Mouse (Mus musculus) forebrain, embryonic 16.5 days (tissue): ENCODE results near the gene A4galt. TPM values are rescaled to one million over a fixed set of nuclear protein-coding genes. Genes with fewer than 3 reads are reported as not detected.

ENCODE experiments used
- ATAC-seq: fragments of 200-750 bp; cut with Nextera tagmentation; 2 replicates; pipeline ENCODE4 v1.8.0; 2017; ENCODE audit warnings: mild to moderate bottlenecking, moderate library complexity
- H3K27ac ChIP-seq: fragments of 300-500 bp; sonication (generic); 2 replicates; pipeline ENCODE4 v1.5.1; 2014; ENCODE audit warnings: low read length, control low read depth
- H3K27me3 ChIP-seq: fragments of 300-500 bp; sonication (generic); replicated peaks from 2 replicates; pipeline ENCODE4 v1.6.1; 2014; ENCODE audit warnings: low read length; ENCODE audit not compliant: control insufficient read depth, insufficient read depth
- H3K36me3 ChIP-seq: fragments of 300-500 bp; sonication (generic); 2 replicates; pipeline ENCODE4 v1.6.1; 2014; ENCODE audit not compliant: control insufficient read depth, insufficient read depth
- H3K4me1 ChIP-seq: fragments of 300-500 bp; sonication (generic); replicated peaks from 2 replicates; pipeline ENCODE4 v1.6.1; 2014; ENCODE audit warnings: low read length; ENCODE audit not compliant: control insufficient read depth, insufficient read depth
- H3K4me2 ChIP-seq: fragments of 300-500 bp; sonication (generic); 2 replicates; pipeline ENCODE4 v1.6.1; 2014; ENCODE audit warnings: mild to moderate bottlenecking, low read length, control low read depth
- H3K4me3 ChIP-seq: fragments of 300-500 bp; sonication (generic); replicated peaks from 2 replicates; pipeline ENCODE4 v1.5.1; 2014; ENCODE audit warnings: mild to moderate bottlenecking, low read length, control low read depth
- H3K9ac ChIP-seq: fragments of 300-500 bp; sonication (generic); replicated peaks from 2 replicates; pipeline ENCODE4 v1.6.1; 2014; ENCODE audit warnings: low read depth, low read length, control low read depth
- H3K9me3 ChIP-seq: fragments of 300-500 bp; sonication (generic); 2 replicates; pipeline ENCODE4 v1.6.1; 2016; ENCODE audit warnings: low read length; ENCODE audit not compliant: control insufficient read depth
- WGBS: fragments of 180-500 bp; shearing (Covaris S2); extraction: QIAGEN DNeasy Blood & Tissue Kit; methylation state at CpG from one replicate; pipeline ENCODE4 v1.1.7; 2014; 5-methylcytosine and 5-hydroxymethylcytosine counted together
- polyA plus RNA-seq: library from polyadenylated mRNA; unstranded; fragments of >200 nt; fragmentation: Nextera tagmentation; extraction: Ambion mirVana; gene quantifications from 2 replicates; pipeline ENCODE4 v1.2.1, GENCODE M21; 2015

A4galt gene
- polyA plus RNA-seq, 1 experiment from 2014 or later, result 2.4 TPM

DNA sequence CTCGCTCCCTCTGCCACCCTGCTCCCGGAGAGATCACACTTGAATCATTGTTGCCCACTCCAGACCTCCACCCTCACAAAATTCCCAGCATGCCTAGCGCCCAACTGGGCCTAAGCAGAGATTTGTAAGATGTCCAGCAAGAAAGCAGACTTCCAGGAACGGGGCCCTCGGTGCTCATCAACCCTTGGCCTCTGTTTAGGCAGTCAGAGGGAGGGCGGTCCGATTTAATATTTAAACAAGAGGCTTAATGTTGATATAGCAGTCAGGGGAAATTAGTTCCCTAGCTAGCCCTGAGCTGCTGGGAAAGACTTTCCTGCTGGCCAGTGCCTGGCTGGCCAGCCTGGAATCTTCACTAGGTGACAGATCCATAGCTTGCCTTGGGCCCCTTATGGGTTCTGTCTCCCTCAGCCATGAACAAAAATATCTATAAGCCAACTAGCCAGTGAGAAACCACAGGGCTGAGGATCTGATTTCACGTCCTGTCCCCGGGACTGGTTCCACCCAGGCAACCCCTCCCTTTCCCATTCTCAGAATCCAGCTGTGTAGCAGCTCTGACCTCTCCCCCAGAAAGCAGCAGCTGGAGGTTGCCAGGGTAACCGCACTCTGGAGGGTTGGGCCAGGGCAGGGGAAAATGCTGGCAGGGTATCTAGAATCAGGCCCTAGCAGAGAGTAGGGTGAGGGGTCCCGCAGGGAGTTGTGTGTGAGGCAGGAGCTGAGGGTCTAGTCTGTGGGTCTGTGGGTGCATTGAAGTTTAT, 28.2 kb downstream of the A4galt start:
- 49% methylated on average over 11 of the region's 11 CpGs for WGBS
- Histone ChIP-seq H3K27ac (no peak overlapping the region), H3K4me2 (no peak overlapping the region), H3K4me3 (no peak overlapping the region), H3K27me3 (no peaks in the 10 kb centered on the region), H3K9me3 (no peaks in the 10 kb centered on the region), H3K36me3 (no peaks in the 10 kb centered on the region), H3K4me1 (peaks cover 4% of the 10 kb centered on the region; the same call in 1 of the 2 replicates), H3K9ac (no peak overlapping the region)
- no peak for ATAC-seq

DNA sequence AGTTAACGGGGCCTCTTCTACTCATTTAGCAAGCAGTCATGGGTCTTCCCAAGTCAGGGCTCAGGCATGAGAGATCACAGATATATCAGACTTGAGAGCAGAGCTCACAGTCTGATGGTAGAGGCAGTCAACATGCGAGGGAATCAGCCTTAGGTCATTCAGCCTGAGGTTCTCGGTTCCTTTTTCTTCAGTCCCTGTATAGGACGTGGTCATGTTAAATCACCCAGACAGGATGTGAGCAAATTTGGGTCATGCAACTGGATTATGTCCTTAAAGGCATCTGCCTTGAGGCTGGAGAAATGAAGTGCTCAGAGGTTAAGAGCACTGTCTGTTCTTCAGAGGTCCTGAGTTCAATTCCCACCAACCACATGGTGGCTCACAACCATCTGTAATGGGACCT, 29.9 kb downstream of the A4galt start:
- Histone ChIP-seq H3K4me3 (no peak overlapping the region), H3K27ac (no peak overlapping the region), H3K36me3 (no peaks in the 10 kb centered on the region), H3K4me2 (no peak overlapping the region), H3K9me3 (no peaks in the 10 kb centered on the region), H3K4me1 (peaks cover 4% of the 10 kb centered on the region; the same call in 1 of the 2 replicates), H3K27me3 (no peaks in the 10 kb centered on the region), H3K9ac (no peak overlapping the region)
- no peak for ATAC-seq
- WGBS, result 87% methylated on average over 4 of the region's 4 CpGs

DNA sequence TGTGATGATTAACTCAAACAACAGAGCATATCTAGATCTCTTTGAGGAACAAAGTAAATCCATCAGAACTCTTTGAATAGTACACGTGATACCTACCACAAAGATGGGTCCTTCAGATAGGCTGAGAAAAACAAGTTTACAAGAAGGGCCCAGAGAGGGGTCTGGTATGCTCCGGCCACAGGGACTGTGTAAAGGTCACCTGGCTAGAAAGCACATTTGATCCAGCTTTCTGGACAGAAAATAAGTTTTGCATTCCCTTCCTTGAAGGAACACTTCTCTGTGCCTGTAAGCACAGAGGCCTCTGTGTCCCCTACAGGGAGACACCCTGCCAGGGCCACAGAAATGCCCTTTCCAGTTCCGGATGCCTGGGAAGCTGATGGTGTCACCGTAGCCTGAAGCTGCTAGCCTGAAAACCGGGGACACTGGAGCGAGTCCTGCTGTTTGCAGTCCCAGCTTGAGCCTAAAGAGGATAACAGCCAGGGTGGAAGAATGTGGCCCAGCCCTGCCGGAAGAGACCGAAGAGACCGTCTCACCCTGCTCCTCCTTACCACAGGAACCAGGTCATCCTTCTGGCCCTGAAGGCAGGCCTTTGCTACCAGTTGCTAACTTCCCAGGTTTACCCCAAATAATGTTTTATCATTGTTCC, 31.1 kb downstream of the A4galt start:
- H3K9me3 ChIP-seq, result no peaks in the 10 kb centered on the region
- no peak overlapping the region for H3K4me3 ChIP-seq
- H3K27ac ChIP-seq, result no peak overlapping the region
- no peak overlapping the region for H3K4me2 ChIP-seq
- WGBS, result 64% methylated on average over 9 of the region's 9 CpGs
- no peak overlapping the region for H3K9ac ChIP-seq
- peaks cover 4% of the 10 kb centered on the region; the same call in 1 of the 2 replicates for H3K4me1 ChIP-seq
- H3K27me3 ChIP-seq, result no peaks in the 10 kb centered on the region
- no peaks in the 10 kb centered on the region for H3K36me3 ChIP-seq
- ATAC-seq, result no peak

DNA sequence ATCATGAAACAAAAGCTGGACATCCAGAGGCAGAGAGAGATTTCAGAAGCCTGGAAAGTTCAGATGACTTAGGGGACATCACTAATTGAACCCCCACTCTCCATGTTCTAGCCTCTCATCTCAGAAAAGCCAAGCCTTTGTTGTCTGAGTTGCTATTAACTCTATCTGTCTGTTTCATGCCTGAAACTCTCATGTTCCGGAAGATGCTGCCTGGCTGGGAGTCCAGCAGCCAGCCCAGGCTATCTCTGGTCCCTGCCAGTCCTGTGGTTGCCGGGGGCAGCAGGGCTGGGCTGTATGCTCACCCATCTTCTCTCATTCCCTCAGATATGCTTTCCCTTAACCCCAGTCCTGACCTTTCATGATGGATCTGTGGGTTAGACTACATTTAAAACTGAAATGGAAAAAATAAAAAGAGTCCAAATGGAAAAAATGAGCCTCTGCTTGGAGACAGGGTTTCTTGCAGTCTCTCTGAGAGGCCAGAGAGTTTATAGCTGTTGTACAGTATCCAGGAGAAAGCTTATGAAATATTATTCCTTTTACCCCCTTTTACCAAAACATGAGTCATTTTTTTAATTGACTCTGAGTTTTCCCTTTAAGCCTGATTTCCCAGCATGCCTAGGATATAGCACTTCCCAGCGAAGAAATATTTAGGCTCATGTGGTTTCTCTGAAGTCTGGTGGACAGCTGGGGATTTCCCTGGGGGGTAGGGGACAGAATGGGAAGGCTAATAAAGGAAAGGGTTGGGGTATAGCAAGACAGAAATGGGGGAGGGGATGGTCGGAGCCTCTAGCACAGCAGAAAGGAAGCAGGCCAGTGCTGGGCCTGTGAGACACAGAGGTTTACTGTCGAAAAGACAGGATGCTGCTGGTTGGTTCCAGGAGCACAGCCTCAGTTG, 36.0 kb downstream of the A4galt start:
- peak overlapping the region; percentile 14; the same call in 1 of the 2 replicates for H3K27ac ChIP-seq
- no peaks in the 10 kb centered on the region for H3K9me3 ChIP-seq
- no peak overlapping the region for H3K4me3 ChIP-seq
- no peak overlapping the region for H3K4me2 ChIP-seq
- H3K9ac ChIP-seq, result no peak overlapping the region
- no peak; the same call in 1 of the 2 replicates for ATAC-seq
- 49% methylated on average over 5 of the region's 5 CpGs for WGBS
- no peaks in the 10 kb centered on the region for H3K4me1 ChIP-seq
- H3K27me3 ChIP-seq, result no peaks in the 10 kb centered on the region
- no peaks in the 10 kb centered on the region for H3K36me3 ChIP-seq

DNA sequence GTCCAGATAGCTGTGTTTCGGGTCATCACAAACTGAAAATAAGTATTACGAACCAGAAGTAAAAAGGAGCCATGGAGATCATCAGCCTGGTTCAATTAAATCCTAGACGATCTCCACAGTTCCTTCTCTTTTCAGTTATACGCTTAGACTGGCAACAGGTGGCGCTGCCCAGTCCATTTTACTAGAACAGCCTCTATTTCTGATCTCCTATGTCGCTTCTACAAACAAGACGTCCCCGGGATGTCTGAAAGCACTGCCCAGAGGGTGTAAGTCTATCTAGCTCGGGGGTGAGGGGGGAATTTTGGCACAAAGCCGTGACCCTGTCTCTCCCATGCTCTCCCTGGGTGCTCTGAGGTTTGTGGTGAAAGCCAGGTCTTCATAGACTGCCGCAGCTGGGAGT, 41.3 kb downstream of the A4galt start:
- Histone ChIP-seq H3K9me3 (no peaks in the 10 kb centered on the region), H3K4me1 (peaks cover 5% of the 10 kb centered on the region; the same call in 1 of the 2 replicates), H3K36me3 (no peaks in the 10 kb centered on the region), H3K27ac (no peak overlapping the region), H3K27me3 (0 out of 2 replicates have a peak, but pooled peaks cover 2% of the 10 kb centered on the region), H3K9ac (no peak overlapping the region), H3K4me3 (0 out of 2 replicates have a peak overlapping the region, but pooled peaks have one; percentile 5), H3K4me2 (peak overlapping the region; percentile 42)
- WGBS, result 21% methylated on average over 11 of the region's 11 CpGs
- no peak for ATAC-seq

DNA sequence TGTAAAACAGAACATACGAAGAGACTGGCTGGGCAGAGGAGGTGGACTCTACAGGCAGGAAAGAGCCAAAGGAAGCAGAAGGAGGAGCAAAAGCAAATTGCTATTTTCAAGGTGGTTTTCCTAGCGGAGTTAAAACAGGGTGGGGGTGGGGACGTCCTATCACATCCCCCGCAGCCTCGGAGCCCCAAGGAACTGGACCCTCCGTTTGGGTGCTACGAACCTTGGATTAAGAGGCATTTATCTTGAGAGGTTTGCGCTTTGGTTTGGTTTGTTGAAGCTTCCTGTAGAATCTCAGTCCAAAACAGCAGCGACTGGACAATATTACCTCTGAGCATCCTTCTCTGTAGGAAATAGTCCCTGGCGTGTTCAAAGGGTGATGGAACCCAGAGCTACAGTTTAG, 41.9 kb downstream of the A4galt start:
- 0 out of 2 replicates have a peak, but pooled peaks cover 2% of the 10 kb centered on the region for H3K27me3 ChIP-seq
- H3K9ac ChIP-seq, result no peak overlapping the region
- H3K36me3 ChIP-seq, result no peaks in the 10 kb centered on the region
- ATAC-seq, result no peak
- H3K4me1 ChIP-seq, result peaks cover 5% of the 10 kb centered on the region; the same call in 1 of the 2 replicates
- no peaks in the 10 kb centered on the region for H3K9me3 ChIP-seq
- 0 out of 2 replicates have a peak overlapping the region, but pooled peaks have one; percentile 5 for H3K4me3 ChIP-seq
- 19% methylated on average over 10 of the region's 10 CpGs for WGBS
- H3K27ac ChIP-seq, result no peak overlapping the region
- H3K4me2 ChIP-seq, result peak overlapping the region; percentile 42

DNA sequence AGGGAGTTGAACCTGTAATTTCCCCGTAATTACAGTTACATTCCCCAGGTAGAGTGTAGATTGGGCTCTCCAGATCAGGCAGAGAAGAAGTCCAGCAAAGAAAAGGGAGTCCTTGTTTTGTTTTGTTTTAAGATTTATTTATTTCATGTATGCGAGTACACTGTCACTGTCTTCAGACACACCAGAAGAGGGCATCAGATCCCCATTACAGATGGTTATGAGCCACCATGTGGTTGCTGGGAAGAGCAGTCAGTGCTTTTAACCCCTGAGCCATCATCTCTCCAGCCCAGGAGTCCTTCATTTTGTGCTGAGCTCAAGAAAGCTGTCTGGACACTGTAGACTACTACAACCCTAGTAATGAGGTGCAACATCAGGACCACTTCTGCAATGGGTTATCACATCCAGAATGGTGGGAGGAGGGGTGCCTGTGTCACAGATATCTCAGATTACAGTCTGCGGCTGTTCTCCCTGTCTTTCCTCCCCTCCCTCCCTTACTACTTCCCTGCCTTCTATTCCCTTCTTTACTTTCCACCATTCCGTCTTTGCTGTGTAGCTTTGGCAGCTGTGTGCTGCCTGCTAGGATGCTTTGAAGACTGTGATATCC, 42.4 kb downstream of the A4galt start:
- Histone ChIP-seq H3K4me1 (peaks cover 5% of the 10 kb centered on the region; the same call in 1 of the 2 replicates), H3K4me3 (no peak overlapping the region), H3K27ac (no peak overlapping the region), H3K4me2 (peak overlapping the region; percentile 42), H3K36me3 (no peaks in the 10 kb centered on the region), H3K9ac (no peak overlapping the region), H3K9me3 (no peaks in the 10 kb centered on the region), H3K27me3 (0 out of 2 replicates have a peak, but pooled peaks cover 2% of the 10 kb centered on the region)
- no peak for ATAC-seq
- 35% methylated on average over 4 of the region's 4 CpGs for WGBS

DNA sequence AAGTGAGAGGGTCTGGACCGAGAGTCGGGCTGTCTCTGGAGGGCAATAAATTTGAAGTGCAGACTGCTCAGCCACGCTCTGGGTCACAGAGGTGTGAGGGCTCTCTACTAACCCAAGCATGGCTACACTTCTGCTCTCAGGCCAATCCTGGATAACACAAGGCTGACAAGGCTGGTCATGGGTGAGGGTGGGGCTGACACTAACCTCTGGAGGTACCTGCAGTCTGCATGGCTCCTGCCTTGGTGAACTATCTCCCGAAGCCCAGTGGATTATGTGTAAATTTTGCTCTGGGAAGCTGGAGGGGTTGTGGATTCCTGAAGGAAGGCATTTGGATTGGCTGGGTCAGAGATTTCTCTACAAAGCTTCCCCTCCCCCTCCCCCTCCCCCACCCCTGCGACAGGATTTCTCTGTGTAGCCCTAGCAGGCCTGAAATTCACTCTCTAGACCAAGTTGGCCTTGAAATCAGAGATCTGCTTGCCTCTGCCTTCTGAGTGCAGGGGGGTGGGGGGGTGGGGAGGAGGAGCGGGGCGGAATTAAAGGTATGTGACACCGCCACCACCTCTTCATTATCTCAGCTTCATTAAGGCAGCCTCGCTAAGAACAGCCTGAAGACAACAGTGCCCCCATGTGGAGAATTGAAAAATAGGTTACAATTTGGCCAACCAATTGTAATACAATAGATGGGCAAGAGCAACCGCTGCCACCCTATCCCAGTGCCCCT, 46.7 kb downstream of the A4galt start:
- ATAC-seq, result peak; percentile 26; the same call in 1 of the 2 replicates
- no peaks in the 10 kb centered on the region for H3K9me3 ChIP-seq
- no peak overlapping the region for H3K9ac ChIP-seq
- peak overlapping the region; percentile 41 for H3K4me2 ChIP-seq
- no peak overlapping the region for H3K4me3 ChIP-seq
- H3K27me3 ChIP-seq, result 0 out of 2 replicates have a peak, but pooled peaks cover 2% of the 10 kb centered on the region
- H3K4me1 ChIP-seq, result peaks cover 3% of the 10 kb centered on the region; the same call in 1 of the 2 replicates
- no peaks in the 10 kb centered on the region for H3K36me3 ChIP-seq
- no peak overlapping the region for H3K27ac ChIP-seq
- 36% methylated on average over 10 of the region's 10 CpGs for WGBS
